Mouse (Mus musculus): ENCODE measurements around the gene Fbxo47. TPM values are rescaled to one million over a fixed set of nuclear protein-coding genes. Genes with fewer than 3 reads are reported as not detected.

The Fbxo47 gene
- polyA plus RNA-seq, 1 experiment from 2014 or later = 0.26 TPM

GRCm38 (mm10) chr11:97829365-97829764, 54.6 kb downstream of the Fbxo47 start:
- Histone ChIP-seq H3K4me1 (ENCODE audit: control insufficient read depth, insufficient read depth, low read length) (peaks cover 22% of the 10 kb centered on the region), H3K27ac (ENCODE audit: low read length) (no peak overlapping the region), H3K27me3 (replicated peaks; ENCODE audit: control insufficient read depth, insufficient read depth, low read length) (no peaks in the 10 kb centered on the region), H3K4me3 (ENCODE audit: low read length) (no peak overlapping the region), H3K9ac (ENCODE audit: low read depth, low read length) (no peak overlapping the region), H3K9me3 (ENCODE audit: control insufficient read depth, low read length) (no peaks in the 10 kb centered on the region), H3K36me3 (ENCODE audit: control insufficient read depth, insufficient read depth, low read length) (peaks cover 24% of the 10 kb centered on the region), H3K4me2 (ENCODE audit: low read depth, low read length) (no peak overlapping the region)
- ATAC-seq = no peak
- 89% methylated on average over 7 of the region's 7 CpGs for WGBS

DNA sequence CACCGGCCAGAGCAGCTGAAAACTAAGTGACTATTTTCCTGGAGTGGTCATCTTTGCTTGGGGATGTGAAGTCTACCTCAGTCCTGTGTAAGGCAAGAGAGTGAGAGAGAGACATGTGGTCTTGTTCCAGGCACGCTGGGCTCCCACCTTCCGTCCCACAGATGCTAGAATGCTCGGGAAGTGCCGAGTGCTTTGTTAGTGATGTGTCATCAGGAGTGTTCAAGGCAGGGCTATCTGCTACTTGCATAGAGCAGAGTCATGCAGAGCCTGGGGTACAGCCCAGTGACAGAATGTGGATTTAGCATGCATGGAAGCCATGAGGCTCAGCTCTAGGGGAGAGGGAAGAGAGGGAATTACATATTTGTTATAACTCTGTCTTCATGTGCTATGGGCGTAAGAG, 56.3 kb downstream of the Fbxo47 start:
- H3K9me3 ChIP-seq (ENCODE audit: control insufficient read depth, low read length) = no peaks in the 10 kb centered on the region
- no peak overlapping the region for H3K27ac ChIP-seq (ENCODE audit: low read length)
- H3K9ac ChIP-seq (ENCODE audit: low read depth, low read length) = no peak overlapping the region
- H3K27me3 ChIP-seq (replicated peaks; ENCODE audit: control insufficient read depth, insufficient read depth, low read length) = no peaks in the 10 kb centered on the region
- H3K4me3 ChIP-seq (ENCODE audit: low read length) = no peak overlapping the region
- no peak overlapping the region for H3K4me2 ChIP-seq (ENCODE audit: low read depth, low read length)
- peaks cover 22% of the 10 kb centered on the region for H3K4me1 ChIP-seq (ENCODE audit: control insufficient read depth, insufficient read depth, low read length)
- WGBS = 85% methylated on average over 6 of the region's 6 CpGs
- ATAC-seq = no peak
- peaks cover 22% of the 10 kb centered on the region for H3K36me3 ChIP-seq (ENCODE audit: control insufficient read depth, insufficient read depth, low read length)

DNA sequence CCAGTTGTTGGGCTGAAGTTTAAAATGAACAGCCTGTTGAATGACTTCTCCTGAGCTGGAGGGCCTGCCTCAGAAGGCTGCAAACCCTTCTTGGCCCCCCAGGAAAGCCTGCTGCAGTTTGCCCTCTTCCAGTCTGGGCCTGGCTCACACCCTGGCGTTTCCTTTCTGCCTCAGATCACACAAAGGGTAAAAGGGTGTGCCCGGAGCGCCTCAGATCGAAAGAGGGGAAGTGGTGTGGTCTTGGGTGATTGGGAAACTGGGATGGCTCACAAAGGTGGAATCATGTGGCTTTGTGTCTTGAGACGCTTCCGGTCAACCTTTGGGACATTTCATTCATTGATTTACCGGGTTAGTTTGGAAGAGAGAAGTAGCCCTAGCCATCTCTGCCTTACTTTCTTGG, 57.5 kb downstream of the Fbxo47 start:
- Histone ChIP-seq H3K4me3 (ENCODE audit: low read length) (no peak overlapping the region), H3K4me2 (ENCODE audit: low read depth, low read length) (no peak overlapping the region; the same call in 1 of the 2 replicates), H3K9me3 (ENCODE audit: control insufficient read depth, low read length) (no peaks in the 10 kb centered on the region), H3K4me1 (ENCODE audit: control insufficient read depth, insufficient read depth, low read length) (peaks cover 24% of the 10 kb centered on the region), H3K27me3 (replicated peaks; ENCODE audit: control insufficient read depth, insufficient read depth, low read length) (no peaks in the 10 kb centered on the region), H3K27ac (ENCODE audit: low read length) (peak overlapping the region; percentile 64), H3K9ac (ENCODE audit: low read depth, low read length) (no peak overlapping the region), H3K36me3 (ENCODE audit: control insufficient read depth, insufficient read depth, low read length) (peaks cover 17% of the 10 kb centered on the region)
- 55% methylated on average over 7 of the region's 7 CpGs for WGBS
- ATAC-seq = peak; percentile 62

GRCm38 (mm10) chr11:97825971-97826370, 58.0 kb downstream of the Fbxo47 start:
- peaks cover 17% of the 10 kb centered on the region for H3K36me3 ChIP-seq (ENCODE audit: control insufficient read depth, insufficient read depth, low read length)
- WGBS = 70% methylated on average over 9 of the region's 9 CpGs
- no peaks in the 10 kb centered on the region for H3K9me3 ChIP-seq (ENCODE audit: control insufficient read depth, low read length)
- H3K4me1 ChIP-seq (ENCODE audit: control insufficient read depth, insufficient read depth, low read length) = peaks cover 27% of the 10 kb centered on the region
- H3K4me3 ChIP-seq (ENCODE audit: low read length) = no peak overlapping the region
- peak overlapping the region; percentile 64 for H3K27ac ChIP-seq (ENCODE audit: low read length)
- ATAC-seq = no peak
- H3K4me2 ChIP-seq (ENCODE audit: low read depth, low read length) = no peak overlapping the region; the same call in 1 of the 2 replicates
- no peaks in the 10 kb centered on the region for H3K27me3 ChIP-seq (replicated peaks; ENCODE audit: control insufficient read depth, insufficient read depth, low read length)
- no peak overlapping the region for H3K9ac ChIP-seq (ENCODE audit: low read depth, low read length)

GRCm38 (mm10) chr11:97825295-97825694, 58.7 kb downstream of the Fbxo47 start:
- peaks cover 17% of the 10 kb centered on the region for H3K36me3 ChIP-seq (ENCODE audit: control insufficient read depth, insufficient read depth, low read length)
- H3K27me3 ChIP-seq (replicated peaks; ENCODE audit: control insufficient read depth, insufficient read depth, low read length) = no peaks in the 10 kb centered on the region
- H3K4me3 ChIP-seq (ENCODE audit: low read length) = no peak overlapping the region
- no peaks in the 10 kb centered on the region for H3K9me3 ChIP-seq (ENCODE audit: control insufficient read depth, low read length)
- no peak for ATAC-seq
- H3K27ac ChIP-seq (ENCODE audit: low read length) = no peak overlapping the region
- H3K4me2 ChIP-seq (ENCODE audit: low read depth, low read length) = no peak overlapping the region
- peaks cover 33% of the 10 kb centered on the region for H3K4me1 ChIP-seq (ENCODE audit: control insufficient read depth, insufficient read depth, low read length)
- WGBS = 85% methylated on average over 10 of the region's 10 CpGs
- H3K9ac ChIP-seq (ENCODE audit: low read depth, low read length) = no peak overlapping the region; the same call in 1 of the 2 replicates

DNA sequence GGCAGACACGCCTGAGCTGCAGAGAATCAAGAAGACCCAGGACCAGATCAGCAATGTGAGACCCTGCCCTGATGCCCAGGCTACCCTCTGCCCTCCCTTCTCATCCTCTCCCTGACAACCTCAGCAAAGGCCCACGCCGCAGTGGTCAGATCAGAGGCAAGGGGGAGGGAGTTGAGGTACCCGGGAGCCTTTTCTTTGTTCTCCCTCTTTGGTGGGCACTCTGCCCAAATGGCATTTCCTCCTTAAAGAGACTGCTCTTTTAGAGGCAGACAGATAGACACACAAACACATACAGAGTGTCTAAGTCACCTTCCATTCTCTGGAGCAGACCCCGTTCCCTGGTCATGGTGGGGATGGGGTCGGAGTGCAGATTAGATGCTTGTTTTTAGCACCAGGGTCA, 59.1 kb downstream of the Fbxo47 start:
- Histone ChIP-seq H3K9ac (ENCODE audit: low read depth, low read length) (no peak overlapping the region), H3K36me3 (ENCODE audit: control insufficient read depth, insufficient read depth, low read length) (peaks cover 17% of the 10 kb centered on the region), H3K27me3 (replicated peaks; ENCODE audit: control insufficient read depth, insufficient read depth, low read length) (no peaks in the 10 kb centered on the region), H3K9me3 (ENCODE audit: control insufficient read depth, low read length) (no peaks in the 10 kb centered on the region), H3K4me1 (ENCODE audit: control insufficient read depth, insufficient read depth, low read length) (peaks cover 36% of the 10 kb centered on the region), H3K4me2 (ENCODE audit: low read depth, low read length) (no peak overlapping the region), H3K4me3 (ENCODE audit: low read length) (no peak overlapping the region), H3K27ac (ENCODE audit: low read length) (no peak overlapping the region)
- ATAC-seq = no peak
- 67% methylated on average over 6 of the region's 6 CpGs for WGBS

DNA sequence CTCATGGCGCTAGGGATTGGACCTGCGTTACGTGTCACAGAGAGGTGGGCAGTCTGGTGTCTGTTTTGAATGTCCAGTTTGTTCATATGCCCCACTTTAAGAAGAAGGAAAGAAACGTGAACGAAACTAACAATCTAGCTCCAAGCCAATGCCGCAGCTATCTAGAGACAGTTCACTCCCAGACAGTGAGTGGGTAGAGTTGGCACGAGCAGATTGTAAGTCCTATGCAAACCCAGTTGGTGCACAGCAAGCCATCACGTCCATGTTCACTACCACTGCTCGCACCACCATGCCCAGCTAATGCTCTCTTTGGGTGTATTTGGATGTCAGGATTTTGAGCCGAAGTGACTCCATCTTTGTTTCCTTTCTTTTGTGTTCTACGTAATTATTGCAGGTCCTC, 59.8 kb downstream of the Fbxo47 start:
- H3K36me3 ChIP-seq (ENCODE audit: control insufficient read depth, insufficient read depth, low read length) = peaks cover 13% of the 10 kb centered on the region
- ATAC-seq = no peak
- H3K9ac ChIP-seq (ENCODE audit: low read depth, low read length) = no peak overlapping the region
- WGBS = 96% methylated on average over 11 of the region's 11 CpGs
- peaks cover 41% of the 10 kb centered on the region for H3K4me1 ChIP-seq (ENCODE audit: control insufficient read depth, insufficient read depth, low read length)
- H3K9me3 ChIP-seq (ENCODE audit: control insufficient read depth, low read length) = no peaks in the 10 kb centered on the region
- no peak overlapping the region for H3K27ac ChIP-seq (ENCODE audit: low read length)
- H3K27me3 ChIP-seq (replicated peaks; ENCODE audit: control insufficient read depth, insufficient read depth, low read length) = no peaks in the 10 kb centered on the region
- H3K4me2 ChIP-seq (ENCODE audit: low read depth, low read length) = no peak overlapping the region
- no peak overlapping the region for H3K4me3 ChIP-seq (ENCODE audit: low read length)

GRCm38 (mm10) chr11:97822840-97823603, 60.9 kb downstream of the Fbxo47 start:
- 80% methylated on average over 20 of the region's 20 CpGs for WGBS
- Histone ChIP-seq H3K4me1 (ENCODE audit: control insufficient read depth, insufficient read depth, low read length) (peaks cover 51% of the 10 kb centered on the region), H3K27me3 (replicated peaks; ENCODE audit: control insufficient read depth, insufficient read depth, low read length) (no peaks in the 10 kb centered on the region), H3K4me3 (ENCODE audit: low read length) (no peak overlapping the region), H3K36me3 (ENCODE audit: control insufficient read depth, insufficient read depth, low read length) (peaks cover 10% of the 10 kb centered on the region), H3K4me2 (ENCODE audit: low read depth, low read length) (no peak overlapping the region), H3K27ac (ENCODE audit: low read length) (no peak overlapping the region), H3K9ac (ENCODE audit: low read depth, low read length) (no peak overlapping the region), H3K9me3 (ENCODE audit: control insufficient read depth, low read length) (no peaks in the 10 kb centered on the region)
- ATAC-seq = no peak

- no peaks in the 10 kb centered on the region for H3K27me3 ChIP-seq (replicated peaks; ENCODE audit: control insufficient read depth, insufficient read depth, low read length)
- H3K9me3 ChIP-seq (ENCODE audit: control insufficient read depth, low read length) = no peaks in the 10 kb centered on the region
- H3K36me3 ChIP-seq (ENCODE audit: control insufficient read depth, insufficient read depth, low read length) = peaks cover 10% of the 10 kb centered on the region
- peaks cover 60% of the 10 kb centered on the region for H3K4me1 ChIP-seq (ENCODE audit: control insufficient read depth, insufficient read depth, low read length)
- no peak overlapping the region for H3K4me3 ChIP-seq (ENCODE audit: low read length)
- H3K9ac ChIP-seq (ENCODE audit: low read depth, low read length) = no peak overlapping the region
- peak overlapping the region; percentile 49; the same call in 1 of the 2 replicates for H3K27ac ChIP-seq (ENCODE audit: low read length)
- ATAC-seq = no peak
- 93% methylated on average over 8 of the region's 8 CpGs for WGBS
- no peak overlapping the region for H3K4me2 ChIP-seq (ENCODE audit: low read depth, low read length)
Measured at GRCm38 (mm10) chr11:97821401-97822064, 62.4 kb downstream of the Fbxo47 start.
